Mouse (Mus musculus): ENCODE measurements at regions not wholly inside any gene's neighbourhood (a gene's known extent, or its start where the extent isn't known, plus 50 kb on each side); places are given as distances from the start of the nearest gene placed in this dataset.
"Not testable (repeated sequence)": the region's sequence is repeated elsewhere in the genome, so short reads cannot be mapped to it uniquely, and the experiment has no call there.

DNA sequence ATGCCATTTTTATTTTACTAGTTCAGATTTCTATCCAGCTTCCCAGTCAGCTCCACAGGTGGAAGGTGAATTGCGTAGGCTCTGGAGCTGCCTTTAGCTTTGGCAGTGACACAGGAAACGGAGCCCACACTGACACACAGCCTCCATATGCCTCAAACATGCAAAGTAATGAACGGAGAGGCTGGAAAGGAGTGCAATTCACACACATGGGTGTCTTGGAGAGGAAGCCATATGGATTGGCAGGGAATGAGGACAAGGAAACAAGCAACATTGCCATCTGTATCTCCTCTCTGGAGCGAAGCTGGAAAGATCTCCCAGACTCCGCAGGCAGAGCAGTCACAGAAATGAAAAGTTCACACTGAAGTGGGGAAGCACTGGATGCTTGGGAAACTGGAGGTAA is 201.6 kb upstream of the 4930452B06Rik start:
- no peak for DNase-seq (ENCODE audit: low read depth)

DNA sequence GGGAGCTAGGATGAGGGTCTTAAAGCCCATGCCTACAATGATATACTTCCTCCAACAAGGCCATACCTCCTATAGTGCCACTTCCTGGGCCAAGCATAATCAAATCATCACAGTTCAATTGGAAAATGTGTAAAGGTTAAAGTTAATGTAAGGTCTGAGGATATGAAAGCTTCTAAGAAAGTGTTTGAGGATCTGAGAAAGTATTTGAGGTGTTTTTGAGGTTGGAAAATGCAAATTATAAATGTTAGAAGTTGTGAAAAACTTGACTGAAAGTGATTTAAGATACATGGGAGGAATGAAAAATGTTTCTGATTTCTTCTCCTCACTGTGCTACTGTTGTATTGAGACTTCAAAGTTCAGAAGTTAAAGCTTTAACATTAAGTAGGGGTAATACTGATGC is 185.5 kb upstream of the 4930452B06Rik start:
- no peak for DNase-seq (ENCODE audit: low read depth)

DNA sequence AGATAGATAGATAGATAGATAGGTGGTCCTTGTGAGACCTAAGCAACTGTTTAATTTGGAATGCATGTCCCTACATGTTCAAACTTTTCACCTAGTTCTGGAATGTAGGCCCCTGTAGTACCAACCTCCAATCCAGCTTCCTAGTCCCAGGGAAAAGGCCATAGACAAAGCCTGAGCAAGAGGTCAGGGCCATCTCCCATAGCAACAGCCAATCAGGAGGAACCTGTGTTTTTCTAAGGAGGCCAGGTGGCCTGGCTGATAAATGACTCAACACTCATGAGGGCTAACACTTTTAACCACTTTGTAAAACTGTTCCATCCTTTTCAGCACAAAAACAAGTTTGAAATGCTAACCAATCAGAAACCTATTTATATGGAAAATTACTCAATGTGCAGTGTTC is 184.2 kb upstream of the 4930452B06Rik start:
- DNase-seq (ENCODE audit: low read depth), result peak; percentile 5

- DNase-seq (ENCODE audit: low read depth), result no peak
These were observed 167.5 kb upstream of the 4930452B06Rik start for GRCm38 (mm10) chr14:8833516-8833915.

DNA sequence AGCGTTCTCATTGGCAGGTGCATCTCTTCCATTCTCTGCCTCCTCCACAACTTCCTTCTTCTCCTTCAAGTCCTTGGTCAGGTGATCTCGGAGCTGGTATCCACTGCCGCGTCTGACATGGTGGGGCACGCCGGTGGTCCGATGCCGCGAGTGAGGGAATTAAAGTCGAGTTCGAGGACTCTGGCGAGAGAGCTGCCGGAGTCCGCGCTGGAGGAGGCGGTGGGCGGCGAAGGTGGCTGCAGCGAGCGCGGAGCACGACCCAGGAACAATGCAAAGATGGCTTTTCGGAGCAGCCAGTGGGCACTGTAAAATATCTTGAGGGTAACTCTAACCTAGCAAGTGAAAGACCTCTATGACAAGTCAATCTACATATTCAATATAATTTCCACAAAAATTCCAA is 134.2 kb upstream of the 4930452B06Rik start:
- DNase-seq (ENCODE audit: low read depth), result not testable (repeated sequence)

DNA sequence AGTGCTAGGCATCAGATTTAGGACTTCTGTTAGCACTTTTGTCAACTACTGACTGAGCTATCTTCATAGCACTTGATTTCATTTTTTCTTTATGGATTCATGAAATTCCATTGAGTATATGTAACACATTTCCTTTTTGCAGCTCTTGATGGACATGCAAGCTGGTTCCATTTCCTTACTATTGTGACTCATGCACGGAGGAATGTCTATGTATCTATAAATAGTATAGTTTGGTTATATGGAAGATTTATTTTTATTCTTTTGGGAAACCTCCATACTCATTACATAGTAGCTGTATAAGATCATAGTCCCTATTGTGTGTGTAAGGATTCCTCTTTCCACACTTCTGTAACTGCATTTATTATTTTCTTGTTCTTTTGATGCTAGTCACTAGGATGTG is 123.3 kb upstream of the 4930452B06Rik start:
- DNase-seq (ENCODE audit: low read depth), result no peak

DNA sequence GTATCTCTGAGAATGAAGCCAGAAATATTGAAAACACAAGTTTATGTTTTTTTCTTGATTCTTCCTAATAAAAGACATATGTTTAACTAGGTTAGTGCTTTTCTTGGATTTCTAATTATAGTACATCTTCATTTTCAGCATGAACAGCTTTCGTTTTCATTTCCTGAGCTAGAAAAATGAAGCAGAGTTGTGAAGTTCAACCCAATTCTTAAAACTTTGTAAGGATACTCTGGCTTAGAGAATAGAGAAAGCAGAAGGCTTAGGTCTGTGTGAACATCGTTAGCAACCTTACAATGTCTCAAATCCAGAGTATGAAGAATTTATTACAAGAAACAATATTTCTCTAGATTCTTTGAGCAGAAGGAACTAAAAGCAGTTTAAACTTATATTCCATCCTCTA is 94.5 kb upstream of the 4930452B06Rik start:
- DNase-seq (ENCODE audit: low read depth), result no peak

GRCm38 (mm10) chr14:8736831-8737230 is 70.8 kb upstream of the 4930452B06Rik start:
- no peak for DNase-seq (ENCODE audit: low read depth)

DNA sequence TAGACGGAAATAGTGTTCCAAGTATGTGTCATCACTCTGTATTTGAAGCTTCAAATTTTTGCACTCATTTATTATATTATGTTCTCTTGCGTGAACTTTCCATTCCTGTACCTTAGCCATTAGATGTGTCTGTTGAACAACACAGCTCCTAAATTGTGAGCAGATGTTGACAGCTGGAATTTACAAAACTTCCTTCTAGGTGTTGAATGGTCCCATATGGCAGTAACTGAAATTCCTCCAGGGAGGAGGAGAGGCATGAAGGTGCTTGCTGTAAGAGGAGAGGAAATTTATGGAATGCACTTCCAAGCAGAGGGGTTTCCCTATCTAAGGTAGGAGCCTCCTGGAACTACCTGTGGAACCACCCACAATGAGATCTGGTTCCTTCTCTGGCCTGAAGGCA is 67.2 kb upstream of the 4930452B06Rik start:
- DNase-seq (ENCODE audit: low read depth), result no peak

GRCm38 (mm10) chr14:8727364-8727763 is 61.3 kb upstream of the 4930452B06Rik start:
- no peak for DNase-seq (ENCODE audit: low read depth)
